Mouse (Mus musculus): ENCODE measurements around the gene Tac2.

The Tac2 gene

DNA sequence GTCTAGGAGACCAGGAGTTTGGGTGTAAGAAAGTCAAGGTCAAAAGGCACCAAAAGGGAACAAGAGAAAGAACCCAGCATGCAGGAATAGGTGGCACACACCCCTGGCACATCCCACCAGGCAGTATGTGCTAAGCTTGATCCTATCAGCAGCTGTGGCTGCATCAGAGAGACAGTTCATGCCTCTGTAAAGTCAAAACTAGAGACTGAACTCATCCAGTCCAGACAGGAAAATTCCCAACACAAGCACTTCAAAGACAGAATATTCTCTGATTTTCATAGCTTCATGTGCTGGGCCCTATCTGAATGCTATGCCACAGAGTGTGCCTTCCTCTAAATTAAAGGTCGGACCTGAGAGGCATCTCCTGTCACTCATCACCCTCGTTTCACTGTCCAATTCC is 13.3 kb downstream of the Tac2 start:
- no peak for DNase-seq (ENCODE audit: low read depth, low spot score)
- no peaks in the 10 kb centered on the region for H3K36me3 ChIP-seq (ENCODE audit: control insufficient read depth, insufficient read depth, low read length, poor library complexity, severe bottlenecking)

DNA sequence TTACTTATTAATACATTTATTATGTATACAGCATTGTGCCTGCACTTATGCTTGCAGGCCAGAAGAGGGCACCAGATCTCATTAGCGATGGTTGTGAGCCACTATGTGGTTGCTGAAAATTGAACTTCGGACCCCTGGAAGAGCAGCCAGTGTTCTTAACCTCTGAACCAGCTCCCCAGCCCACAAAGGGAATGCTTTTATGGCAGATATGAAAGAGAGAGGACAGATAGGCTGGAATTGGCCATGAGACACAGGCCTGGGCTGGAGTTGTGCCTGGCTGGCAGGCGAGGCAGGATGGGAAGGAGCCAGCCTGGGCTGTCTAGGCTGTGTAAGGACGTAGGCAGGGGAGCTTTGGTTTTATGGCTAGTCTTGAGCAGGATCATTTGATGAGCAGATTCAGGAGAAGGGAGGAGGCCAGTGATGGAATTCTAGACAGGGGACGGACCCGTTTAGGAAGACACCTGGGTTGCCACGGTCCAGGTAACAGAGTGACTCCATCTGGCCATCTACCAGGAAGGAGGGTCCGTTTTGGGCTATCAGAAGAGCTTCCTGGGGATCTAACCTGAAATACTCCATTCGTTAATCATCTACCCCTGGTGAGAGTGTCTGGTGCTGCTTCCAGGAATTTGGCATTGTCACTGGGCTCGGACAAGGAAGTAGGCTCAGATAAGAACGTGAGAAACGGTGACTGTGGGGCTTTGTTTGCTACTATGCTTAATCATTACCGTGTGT is 14.0 kb downstream of the Tac2 start:
- peak; percentile 71 for DNase-seq (ENCODE audit: low read depth, low spot score)
- peaks cover 2% of the 10 kb centered on the region; the same call in 1 of the 2 replicates for H3K36me3 ChIP-seq (ENCODE audit: control insufficient read depth, insufficient read depth, low read length, poor library complexity, severe bottlenecking)
- H3K27me3 ChIP-seq (ENCODE audit: control insufficient read depth, insufficient read depth, low read length, poor library complexity, severe bottlenecking), result no peaks in the 10 kb centered on the region

More for the DNA sequence above, 13.3 kb downstream of the Tac2 start:
- H3K27me3 ChIP-seq (ENCODE audit: control insufficient read depth, insufficient read depth, low read length, poor library complexity, severe bottlenecking), result no peaks in the 10 kb centered on the region

DNA sequence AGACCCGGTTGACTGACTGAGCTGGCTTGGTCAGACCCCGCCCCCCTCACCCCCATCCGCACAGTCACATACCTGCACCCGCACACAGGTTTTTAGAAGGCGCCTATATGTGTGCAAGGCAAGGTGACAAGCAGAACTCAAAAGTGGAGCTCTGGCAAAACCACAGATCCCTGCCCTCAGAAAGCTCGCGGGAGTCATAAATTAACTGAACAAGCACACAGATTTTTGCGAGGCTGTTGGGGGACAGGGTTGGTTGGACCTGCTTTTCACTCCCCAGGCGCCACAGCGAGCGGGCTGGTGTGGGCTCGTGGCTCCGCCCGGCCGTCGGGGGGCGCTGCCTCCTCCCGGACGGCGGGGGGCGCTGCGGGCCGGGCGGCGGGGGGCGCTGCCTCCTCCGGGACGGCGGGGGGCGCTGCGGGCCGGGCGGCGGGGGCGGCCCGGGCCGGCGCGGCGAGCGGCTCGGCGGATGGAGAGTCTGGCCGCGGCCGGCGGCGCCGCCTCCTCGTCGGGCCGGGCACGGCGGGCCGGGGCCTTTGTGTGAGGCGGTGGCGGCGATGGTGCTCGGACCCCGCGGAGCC is 14.9 kb downstream of the Tac2 start, which contains the start of gene Zbtb39:
Zbtb39 (plus strand) TSS at position 456 of the 578 bp plus-strand sequence.
- peaks cover 2% of the 10 kb centered on the region; the same call in 1 of the 2 replicates for H3K36me3 ChIP-seq (ENCODE audit: control insufficient read depth, insufficient read depth, low read length, poor library complexity, severe bottlenecking)
- H3K27me3 ChIP-seq (ENCODE audit: control insufficient read depth, insufficient read depth, low read length, poor library complexity, severe bottlenecking), result no peaks in the 10 kb centered on the region
- peak; percentile 83 for DNase-seq (ENCODE audit: low read depth, low spot score)

DNA sequence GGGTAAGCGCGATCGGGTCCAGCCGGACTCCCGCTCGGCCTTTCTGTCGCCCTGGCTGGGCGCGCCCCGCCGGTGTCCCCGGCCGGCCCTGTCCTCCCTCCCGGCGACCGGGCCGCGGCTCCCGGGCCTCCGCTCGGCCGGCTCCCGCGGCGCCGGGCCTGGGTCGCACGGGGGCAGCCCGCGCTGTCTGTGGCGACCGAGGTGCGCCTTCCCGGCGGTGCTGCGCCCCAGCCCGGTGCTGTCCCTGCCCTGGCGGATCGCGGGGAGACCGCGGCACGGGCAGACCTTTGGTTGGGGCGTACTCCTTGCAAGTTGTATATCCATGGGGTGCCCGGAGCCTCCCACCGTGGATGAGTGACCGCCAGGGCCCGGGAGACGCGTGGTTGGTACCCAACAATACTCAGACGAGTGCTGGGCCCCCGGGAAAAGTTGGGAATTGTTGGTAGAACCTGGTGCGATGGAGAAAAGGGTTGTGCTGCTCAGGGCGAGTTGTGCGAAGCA is 15.4 kb downstream of the Tac2 start:
- DNase-seq (ENCODE audit: low read depth, low spot score), result no peak
- Histone ChIP-seq H3K36me3 (ENCODE audit: control insufficient read depth, insufficient read depth, low read length, poor library complexity, severe bottlenecking) (peaks cover 2% of the 10 kb centered on the region; the same call in 1 of the 2 replicates), H3K27me3 (ENCODE audit: control insufficient read depth, insufficient read depth, low read length, poor library complexity, severe bottlenecking) (no peaks in the 10 kb centered on the region)

DNA sequence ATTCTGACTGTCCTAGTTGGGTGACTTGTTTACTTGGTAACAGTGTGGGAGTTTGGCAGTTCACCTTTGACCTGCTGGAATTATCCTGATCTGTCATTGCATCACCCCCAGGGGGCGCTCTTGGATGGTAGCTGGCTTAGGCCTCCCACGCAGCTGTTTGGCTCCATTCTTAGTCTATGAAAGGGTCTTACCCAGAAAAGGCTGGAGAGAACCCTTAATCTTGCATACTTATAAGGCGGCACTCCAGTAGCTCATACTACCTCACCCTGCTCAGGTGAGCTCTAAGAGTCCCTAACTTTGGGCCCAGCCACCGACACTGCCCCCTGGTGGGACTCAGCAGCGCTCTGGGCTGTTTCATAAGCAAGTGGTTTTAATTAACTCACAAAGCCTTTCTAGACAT is 20.4 kb downstream of the Tac2 start:
- Histone ChIP-seq H3K36me3 (ENCODE audit: control insufficient read depth, insufficient read depth, low read length, poor library complexity, severe bottlenecking) (peaks cover 2% of the 10 kb centered on the region; the same call in 1 of the 2 replicates), H3K27me3 (ENCODE audit: control insufficient read depth, insufficient read depth, low read length, poor library complexity, severe bottlenecking) (no peaks in the 10 kb centered on the region)
- DNase-seq (ENCODE audit: low read depth, low spot score), result peak; percentile 66

DNA sequence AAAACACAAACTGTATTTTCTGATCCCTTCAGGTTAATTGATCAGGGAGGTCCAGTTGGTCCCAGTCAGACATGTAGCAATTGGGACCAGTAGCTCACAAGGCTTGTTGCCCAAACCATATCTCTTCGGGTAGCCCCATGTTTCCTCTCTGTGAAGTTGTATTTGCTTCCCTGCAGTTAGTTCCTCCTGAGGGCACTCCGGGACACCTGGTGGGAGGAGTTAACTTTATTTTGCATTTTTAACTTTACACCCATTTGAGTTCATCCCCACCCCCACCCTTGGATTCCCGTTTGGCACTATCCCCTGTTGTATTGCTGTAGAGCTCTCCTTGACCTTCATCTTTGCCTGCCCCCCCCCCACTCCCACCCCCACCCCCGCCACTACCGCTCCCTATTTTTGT is 21.6 kb downstream of the Tac2 start:
- DNase-seq (ENCODE audit: low read depth, low spot score), result no peak
- Histone ChIP-seq H3K36me3 (ENCODE audit: control insufficient read depth, insufficient read depth, low read length, poor library complexity, severe bottlenecking) (peaks cover 2% of the 10 kb centered on the region; the same call in 1 of the 2 replicates), H3K27me3 (ENCODE audit: control insufficient read depth, insufficient read depth, low read length, poor library complexity, severe bottlenecking) (no peaks in the 10 kb centered on the region)

DNA sequence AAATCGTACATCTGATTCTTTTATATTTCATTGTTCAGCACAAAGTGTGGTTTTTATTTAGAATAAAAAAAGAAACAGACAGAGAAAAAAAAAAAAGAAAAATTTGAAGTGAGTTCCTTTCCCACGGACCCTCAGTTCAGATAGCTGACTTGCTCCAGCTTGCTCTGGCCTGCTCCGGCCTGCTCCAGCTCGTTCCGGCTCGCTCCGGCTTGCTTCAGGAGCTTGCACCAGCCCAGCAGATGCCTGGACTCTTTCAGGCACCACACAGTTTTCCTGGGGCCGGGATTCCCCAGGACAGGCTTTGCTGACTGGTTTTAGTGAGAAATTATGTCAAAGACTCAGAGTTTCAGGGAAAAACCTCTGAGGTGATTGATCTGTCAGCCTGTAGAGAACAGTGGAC is 23.0 kb downstream of the Tac2 start:
- no peak for DNase-seq (ENCODE audit: low read depth, low spot score)

DNA sequence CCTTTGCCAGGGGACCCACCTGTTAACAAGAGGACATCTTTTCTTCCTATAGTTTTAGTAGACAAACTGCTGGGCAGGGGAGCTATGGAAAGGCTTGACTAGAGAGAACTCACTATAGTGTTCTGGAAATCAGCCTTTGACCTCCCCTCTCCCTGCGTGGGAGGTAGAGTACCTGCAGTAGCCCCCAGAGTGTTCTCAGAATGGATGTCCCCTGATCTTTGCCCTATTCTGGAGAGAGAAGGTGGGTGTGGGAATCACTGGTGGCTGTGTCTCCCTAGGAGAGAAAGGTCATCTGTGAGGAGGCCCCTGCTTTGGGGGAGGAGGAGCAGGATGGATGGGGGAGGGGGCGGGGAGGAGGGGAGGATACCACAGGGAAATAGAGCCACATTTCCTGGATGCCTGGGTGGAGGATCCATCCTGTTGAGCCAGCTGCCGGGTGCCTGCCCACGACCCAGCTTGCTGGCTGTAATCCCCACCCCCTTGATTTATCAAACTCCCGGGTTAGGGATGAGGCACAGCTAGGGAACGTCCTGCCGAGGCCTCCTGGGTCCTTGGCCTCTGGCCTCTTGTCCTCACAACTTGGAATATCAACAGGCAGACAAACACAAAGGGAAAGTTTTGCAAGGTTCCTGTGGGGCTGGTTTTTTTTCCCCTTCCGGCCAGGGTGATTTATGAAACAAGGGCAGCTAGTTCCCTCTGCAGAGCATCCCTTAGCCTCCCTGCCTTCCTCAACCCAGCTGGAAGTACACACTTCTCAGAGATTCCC is 24.8 kb downstream of the Tac2 start:
- DNase-seq (ENCODE audit: low read depth, low spot score), result no peak
- Histone ChIP-seq H3K27me3 (ENCODE audit: control insufficient read depth, insufficient read depth, low read length, poor library complexity, severe bottlenecking) (no peaks in the 10 kb centered on the region), H3K36me3 (ENCODE audit: control insufficient read depth, insufficient read depth, low read length, poor library complexity, severe bottlenecking) (no peaks in the 10 kb centered on the region)

More for the DNA sequence above, 23.0 kb downstream of the Tac2 start:
- Histone ChIP-seq H3K36me3 (ENCODE audit: control insufficient read depth, insufficient read depth, low read length, poor library complexity, severe bottlenecking) (peaks cover 2% of the 10 kb centered on the region; the same call in 1 of the 2 replicates), H3K27me3 (ENCODE audit: control insufficient read depth, insufficient read depth, low read length, poor library complexity, severe bottlenecking) (no peaks in the 10 kb centered on the region)

DNA sequence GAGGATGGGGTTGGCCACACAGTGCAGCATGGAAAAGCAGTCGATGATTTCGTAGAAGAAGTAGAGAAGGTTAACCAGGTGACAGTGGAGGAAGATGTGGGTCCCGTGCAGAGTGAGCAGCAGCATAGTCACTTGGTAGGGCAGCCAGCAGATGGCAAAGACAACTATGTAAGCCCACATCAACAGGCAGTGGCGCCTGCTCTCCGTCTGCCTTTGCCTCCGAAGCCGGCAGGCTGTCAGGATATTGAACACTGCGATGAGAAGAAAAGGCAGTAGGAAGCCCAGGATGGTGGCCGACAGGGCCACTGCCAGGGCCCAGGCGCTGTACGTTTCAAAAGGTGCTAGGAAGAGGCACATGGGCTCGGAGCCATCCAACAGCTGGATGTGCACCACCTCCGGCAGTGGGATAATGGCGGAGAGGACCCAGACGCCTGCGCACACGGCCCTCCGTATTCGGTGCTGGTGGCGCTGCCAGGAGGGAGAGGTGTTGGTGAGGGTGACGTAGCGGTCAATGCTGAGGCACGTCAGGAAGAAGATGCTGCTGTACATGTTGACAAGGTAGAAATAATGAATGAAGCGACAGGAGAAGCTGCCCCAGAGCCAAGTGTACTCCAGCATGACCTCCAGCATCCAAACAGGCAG is 26.0 kb downstream of the Tac2 start:
- Histone ChIP-seq H3K36me3 (ENCODE audit: control insufficient read depth, insufficient read depth, low read length, poor library complexity, severe bottlenecking) (no peaks in the 10 kb centered on the region), H3K27me3 (ENCODE audit: control insufficient read depth, insufficient read depth, low read length, poor library complexity, severe bottlenecking) (no peaks in the 10 kb centered on the region)
- DNase-seq (ENCODE audit: low read depth, low spot score), result no peak

DNA sequence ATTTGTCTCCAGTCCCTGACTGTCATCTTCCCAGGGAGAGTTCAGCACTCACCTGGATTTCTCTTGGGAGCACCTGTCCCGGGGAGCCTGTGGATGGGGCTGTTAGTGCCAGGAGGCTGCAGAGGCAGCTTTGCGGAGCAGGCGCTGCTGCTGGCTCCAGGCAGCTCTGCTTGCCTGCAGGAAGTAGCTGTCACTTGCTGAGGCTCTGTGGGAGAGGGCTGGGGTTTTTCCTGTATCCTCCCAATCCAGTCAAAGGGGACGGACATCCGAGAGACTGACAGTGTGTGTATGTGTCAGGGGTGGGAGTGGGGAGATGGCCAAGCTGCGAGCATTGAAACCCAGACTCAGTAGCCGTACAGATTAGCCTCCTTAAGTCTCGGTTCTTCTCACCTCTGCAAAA is 27.3 kb downstream of the Tac2 start, which contains the start of gene Gpr182:
Gpr182 (minus strand) TSS at position 185 of the 400 bp plus-strand sequence.
- no peak for DNase-seq (ENCODE audit: low read depth, low spot score)
- no peaks in the 10 kb centered on the region for H3K36me3 ChIP-seq (ENCODE audit: control insufficient read depth, insufficient read depth, low read length, poor library complexity, severe bottlenecking)
- H3K27me3 ChIP-seq (ENCODE audit: control insufficient read depth, insufficient read depth, low read length, poor library complexity, severe bottlenecking), result no peaks in the 10 kb centered on the region

DNA sequence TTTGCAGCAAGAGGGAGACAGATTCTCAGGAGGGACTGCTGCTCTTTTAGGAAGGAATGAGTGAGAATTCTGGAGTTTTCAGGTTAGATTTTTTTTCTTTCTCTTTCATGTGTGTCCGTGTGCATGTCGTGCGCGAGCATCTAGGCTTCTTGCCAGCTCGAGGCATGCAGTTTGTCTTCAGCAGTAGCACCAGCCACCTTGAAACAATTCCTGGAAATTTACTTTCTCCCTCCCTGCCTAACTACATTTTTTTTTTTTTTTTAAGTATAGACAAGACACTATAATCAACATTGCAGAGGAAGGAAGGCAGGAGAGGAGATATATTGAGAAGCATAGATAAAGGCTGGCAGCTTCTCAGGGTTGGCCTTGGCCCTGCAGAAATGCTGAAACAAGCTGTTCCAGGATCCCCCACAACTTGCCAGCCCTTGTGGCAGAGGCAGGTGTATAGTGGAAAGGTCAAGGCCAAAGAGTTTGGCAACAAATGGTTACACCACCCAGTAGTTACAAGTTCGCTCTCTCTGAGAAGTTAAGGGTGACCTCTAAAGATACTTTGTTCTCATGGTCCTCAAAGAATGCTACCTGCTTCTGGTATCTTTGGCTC is 30.4 kb downstream of the Tac2 start:
- DNase-seq (ENCODE audit: low read depth, low spot score), result no peak
- H3K36me3 ChIP-seq (ENCODE audit: control insufficient read depth, insufficient read depth, low read length, poor library complexity, severe bottlenecking), result no peaks in the 10 kb centered on the region; the same call in 1 of the 2 replicates
- H3K27me3 ChIP-seq (ENCODE audit: control insufficient read depth, insufficient read depth, low read length, poor library complexity, severe bottlenecking), result no peaks in the 10 kb centered on the region

DNA sequence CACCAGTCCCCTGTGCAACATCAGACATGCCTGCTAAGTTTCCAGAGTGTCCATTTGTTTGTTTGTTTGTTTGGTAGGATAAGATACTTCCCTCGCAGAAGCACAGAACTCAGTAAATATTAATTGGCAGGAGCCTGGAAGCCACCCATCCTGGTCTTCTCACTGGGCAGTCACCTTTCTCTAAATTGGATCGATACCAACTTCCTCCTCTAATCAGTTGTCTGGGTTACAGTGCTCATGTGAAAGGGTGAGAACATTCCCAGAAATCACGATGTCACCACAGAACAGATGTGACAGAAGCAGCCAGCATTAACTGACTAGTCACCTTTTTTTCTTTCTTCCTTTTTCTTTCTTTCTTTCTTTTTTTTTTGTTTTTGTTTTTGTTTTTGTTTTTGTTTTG is 31.0 kb downstream of the Tac2 start:
- DNase-seq (ENCODE audit: low read depth, low spot score), result no peak
- Histone ChIP-seq H3K27me3 (ENCODE audit: control insufficient read depth, insufficient read depth, low read length, poor library complexity, severe bottlenecking) (no peaks in the 10 kb centered on the region), H3K36me3 (ENCODE audit: control insufficient read depth, insufficient read depth, low read length, poor library complexity, severe bottlenecking) (no peaks in the 10 kb centered on the region; the same call in 1 of the 2 replicates)

DNA sequence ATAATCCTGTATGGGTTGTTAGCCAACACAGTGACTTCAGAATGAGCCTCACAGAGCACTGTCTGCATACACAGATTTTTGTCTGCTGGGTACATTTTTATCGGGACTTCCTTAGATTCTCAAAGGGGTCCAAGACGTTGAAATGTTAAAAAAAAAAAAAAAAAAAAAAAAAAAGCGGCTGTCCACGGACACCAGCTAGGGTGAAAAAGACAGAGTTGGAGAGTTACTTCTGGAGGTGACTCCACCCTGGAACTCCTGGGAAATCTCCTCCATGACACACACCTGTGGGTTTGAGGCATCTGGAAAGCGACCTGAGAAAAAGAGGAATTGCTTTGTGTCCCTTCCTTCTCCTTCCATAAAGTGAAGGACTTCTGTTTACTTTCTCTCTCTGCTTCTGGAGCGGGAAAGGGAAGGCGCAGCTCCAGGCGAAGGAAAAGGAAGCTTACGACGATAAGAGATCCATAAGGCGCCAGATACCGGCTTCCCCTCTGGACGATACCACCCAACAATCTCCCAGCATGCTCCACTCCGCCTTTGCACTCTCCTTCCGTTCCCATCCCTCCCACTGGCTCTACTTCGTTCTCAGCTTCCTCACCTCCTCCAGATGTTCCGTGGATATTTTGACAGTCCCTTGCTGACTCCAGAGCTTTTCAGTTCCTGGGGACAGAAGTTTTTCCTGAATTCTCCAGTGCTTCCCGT is 31.6 kb downstream of the Tac2 start:
- no peak for DNase-seq (ENCODE audit: low read depth, low spot score)
- Histone ChIP-seq H3K27me3 (ENCODE audit: control insufficient read depth, insufficient read depth, low read length, poor library complexity, severe bottlenecking) (no peaks in the 10 kb centered on the region), H3K36me3 (ENCODE audit: control insufficient read depth, insufficient read depth, low read length, poor library complexity, severe bottlenecking) (no peaks in the 10 kb centered on the region; the same call in 1 of the 2 replicates)
